Mouse (Mus musculus) myocyte (in vitro differentiated cells): ENCODE results near the gene Hoxc11. TPM values are rescaled to one million over a fixed set of nuclear protein-coding genes. Genes with fewer than 3 reads are reported as not detected.

Experiments
- H3K27me3 ChIP-seq: one replicate; pipeline ENCODE4 v1.6.1; 2011; ENCODE audit not compliant: control insufficient read depth, insufficient read depth, insufficient read length
- H3K36me3 ChIP-seq: one replicate; pipeline ENCODE4 v1.6.1; 2011; ENCODE audit not compliant: control insufficient read depth, insufficient read depth
- H3K4me2 ChIP-seq: one replicate; pipeline ENCODE4 v1.6.1; 2011; ENCODE audit warnings: low read depth, control low read depth
- H3K4me3 ChIP-seq: one replicate; pipeline ENCODE4 v1.5.1; 2011; ENCODE audit warnings: mild to moderate bottlenecking, control low read depth, moderate library complexity
- H3K79me2 ChIP-seq: one replicate; pipeline ENCODE4 v1.6.1; 2011; ENCODE audit not compliant: control insufficient read depth, insufficient read depth
- H3ac ChIP-seq: one replicate; pipeline ENCODE4 v1.6.1; 2011; ENCODE audit not compliant: control insufficient read depth, insufficient read length
- CEBPB ChIP-seq: IDR thresholded peaks from 2 replicates; pipeline ENCODE4 v1.6.1; 2011; ENCODE audit warnings: mild to moderate bottlenecking, moderate library complexity; ENCODE audit not compliant: poor library complexity, insufficient read depth, severe bottlenecking
- E2F4 ChIP-seq: IDR thresholded peaks from one replicate; pipeline ENCODE4 v1.6.1; 2011; ENCODE audit warnings: mild to moderate bottlenecking, control low read depth, moderate library complexity; ENCODE audit not compliant: insufficient read depth
- MAX ChIP-seq: IDR thresholded peaks from one replicate; pipeline ENCODE4 v1.6.1; 2011; ENCODE audit warnings: low read depth, mild to moderate bottlenecking, control low read depth
- MYOD1 ChIP-seq, 3 experiments: IDR thresholded peaks; one replicate each; pipeline ENCODE4 v1.6.1; 2011; ENCODE audit warnings: control low read depth in 2 of 3, low read depth in 2 of 3, mild to moderate bottlenecking in 2 of 3, moderate library complexity in 1 of 3; ENCODE audit not compliant: insufficient read length in 2 of 3, control insufficient read depth in 1 of 3
- MYOG ChIP-seq, 3 experiments: IDR thresholded peaks; one replicate each; pipeline ENCODE4 v1.6.1; 2011; ENCODE audit warnings: control low read depth in 2 of 3, low read depth in 2 of 3, mild to moderate bottlenecking in 2 of 3; ENCODE audit not compliant: insufficient read length in 2 of 3, control insufficient read depth in 1 of 3, insufficient read depth in 1 of 3
- POLR2A ChIP-seq: IDR thresholded peaks from one replicate; pipeline ENCODE4 v1.6.1; 2011; ENCODE audit warnings: low read depth, mild to moderate bottlenecking, control low read depth, moderate library complexity; ENCODE audit not compliant: insufficient read length
- POLR2AphosphoS2 ChIP-seq: IDR thresholded peaks from one replicate; pipeline ENCODE4 v1.6.1; 2011; ENCODE audit warnings: low read depth, control low read depth; ENCODE audit not compliant: insufficient read length
- REST ChIP-seq: IDR thresholded peaks from one replicate; pipeline ENCODE4 v1.6.1; 2011; ENCODE audit warnings: mild to moderate bottlenecking, control low read depth, moderate library complexity; ENCODE audit not compliant: insufficient read depth, insufficient read length
- SRF ChIP-seq: IDR thresholded peaks from one replicate; pipeline ENCODE4 v1.6.1; 2011; ENCODE audit warnings: low read depth; ENCODE audit not compliant: control insufficient read depth, insufficient read length
- TCF12 ChIP-seq: IDR thresholded peaks from one replicate; pipeline ENCODE4 v1.6.1; 2011; ENCODE audit warnings: mild to moderate bottlenecking, control low read depth; ENCODE audit not compliant: poor library complexity, insufficient read depth, severe bottlenecking
- TCF3 ChIP-seq: IDR thresholded peaks from one replicate; pipeline ENCODE4 v1.6.1; 2011; ENCODE audit warnings: low read depth, control low read depth; ENCODE audit not compliant: insufficient read length
- USF1 ChIP-seq: IDR thresholded peaks from one replicate; pipeline ENCODE4 v1.6.1; 2011; ENCODE audit warnings: low read depth, mild to moderate bottlenecking, control low read depth, moderate library complexity
- polyA plus RNA-seq: library from polyadenylated mRNA; unstranded; fragments of >200 nt; fragmentation: generic; extraction: Trizol; gene quantifications from one replicate; pipeline ENCODE4 v1.2.1, GENCODE M21; 2012; ENCODE audit warnings: missing spikeins

Hoxc11 gene
- polyA plus RNA-seq, 1 experiment = 20.5 TPM

- H3K27me3 ChIP-seq = no peaks in the 10 kb centered on the region
- no peak overlapping the region for H3ac ChIP-seq
These were observed 33.9 kb downstream of the Hoxc11 start for GRCm38 (mm10) chr15:102988078-102988477.

GRCm38 (mm10) chr15:102990461-102991397 is 36.5 kb downstream of the Hoxc11 start, which contains the start of gene Hoxc8:
Hoxc8 (plus strand) TSS chr15:102990607.
- Histone ChIP-seq H3K79me2 (peaks cover 32% of the 10 kb centered on the region), H3ac (no peak within 1 kb of the TSS), H3K36me3 (no peaks in the 10 kb centered on the region), H3K4me3 (no peak within 1 kb of the TSS), H3K4me2 (no peak within 1 kb of the TSS), H3K27me3 (no peaks in the 10 kb centered on the region)
- no peak for TF ChIP-seq TCF12
- no peak for TF ChIP-seq REST
- TF ChIP-seq MYOD1 (IDR thresholded peaks at IDR 0.05; ENCODE audit: control insufficient read depth in 1 of 3, insufficient read length in 2 of 3, low read depth in 2 of 3) = no peak
- no peak for TF ChIP-seq SRF
- TF ChIP-seq POLR2A = no peak
- no peak for TF ChIP-seq MYOG (IDR thresholded peaks at IDR 0.05; ENCODE audit: control insufficient read depth in 1 of 3, insufficient read depth in 1 of 3, insufficient read length in 2 of 3, low read depth in 2 of 3)

More at GRCm38 (mm10) chr15:102988078-102988477, 33.9 kb downstream of the Hoxc11 start:
- Histone ChIP-seq H3K4me3 (no peak overlapping the region), H3K79me2 (peaks cover 51% of the 10 kb centered on the region), H3K36me3 (no peaks in the 10 kb centered on the region), H3K4me2 (no peak overlapping the region)
- TF ChIP-seq MAX (no peak), E2F4 (no peak), USF1 (no peak), TCF12 (no peak), TCF3 (no peak), POLR2A (no peak), CEBPB (no peak), REST (no peak), SRF (no peak), POLR2AphosphoS2 (no peak)

GRCm38 (mm10) chr15:102991782-102992181 is 37.6 kb downstream of the Hoxc11 start:
- Histone ChIP-seq H3ac (no peak overlapping the region), H3K36me3 (no peaks in the 10 kb centered on the region), H3K4me3 (no peak overlapping the region), H3K4me2 (no peak overlapping the region), H3K27me3 (no peaks in the 10 kb centered on the region), H3K79me2 (peaks cover 40% of the 10 kb centered on the region)
- no peak for TF ChIP-seq TCF3
- TF ChIP-seq MAX = no peak
- TF ChIP-seq POLR2AphosphoS2 = no peak
- no peak for TF ChIP-seq TCF12
- no peak for TF ChIP-seq MYOD1 (IDR thresholded peaks at IDR 0.05; ENCODE audit: control insufficient read depth in 1 of 3, insufficient read length in 2 of 3, low read depth in 2 of 3)
- no peak for TF ChIP-seq E2F4
- no peak for TF ChIP-seq CEBPB
- no peak for TF ChIP-seq REST
- TF ChIP-seq SRF = no peak
- no peak for TF ChIP-seq USF1
- TF ChIP-seq POLR2A = no peak
- TF ChIP-seq MYOG (IDR thresholded peaks at IDR 0.05; ENCODE audit: control insufficient read depth in 1 of 3, insufficient read depth in 1 of 3, insufficient read length in 2 of 3, low read depth in 2 of 3) = no peak

DNA sequence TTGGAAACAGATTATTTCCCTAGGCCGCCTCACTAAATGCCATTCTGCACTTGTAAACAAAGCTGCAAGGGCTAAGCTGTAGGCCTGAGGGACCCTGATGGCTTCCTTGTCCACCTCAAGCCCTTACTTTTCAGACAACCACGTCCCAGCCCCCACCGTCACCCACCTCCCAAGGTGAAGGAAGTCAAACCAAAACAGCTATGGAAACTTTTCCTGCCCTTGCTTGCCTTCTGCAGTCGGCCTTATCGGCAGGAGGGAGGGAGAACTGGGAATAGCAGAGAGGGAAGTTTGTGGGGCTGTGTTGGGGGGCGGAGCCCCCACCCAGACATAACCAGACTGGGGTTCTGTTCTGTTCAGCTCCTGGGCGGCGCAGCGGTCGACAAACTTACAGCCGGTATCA is 38.0 kb downstream of the Hoxc11 start:
- Histone ChIP-seq H3K4me3 (no peak overlapping the region), H3K4me2 (no peak overlapping the region)

More for the DNA sequence above, 38.0 kb downstream of the Hoxc11 start:
- Histone ChIP-seq H3K36me3 (no peaks in the 10 kb centered on the region), H3K79me2 (peaks cover 40% of the 10 kb centered on the region), H3K27me3 (no peaks in the 10 kb centered on the region), H3ac (no peak overlapping the region)
- TF ChIP-seq CEBPB (no peak), SRF (no peak), E2F4 (no peak), TCF12 (no peak), REST (no peak), MAX (no peak), TCF3 (no peak), POLR2A (no peak), USF1 (no peak), POLR2AphosphoS2 (no peak), MYOD1 (IDR thresholded peaks at IDR 0.05; ENCODE audit: control insufficient read depth in 1 of 3, insufficient read length in 2 of 3, low read depth in 2 of 3) (no peak), MYOG (IDR thresholded peaks at IDR 0.05; ENCODE audit: control insufficient read depth in 1 of 3, insufficient read depth in 1 of 3, insufficient read length in 2 of 3, low read depth in 2 of 3) (no peak)
